Mouse (Mus musculus) hindbrain, embryonic 15.5 days (tissue): ENCODE data around the gene Tln2. TPM values are rescaled to one million over a fixed set of nuclear protein-coding genes. Genes with fewer than 3 reads are reported as not detected.

Experiments
- ATAC-seq: fragments of 200-750 bp; cut with Nextera tagmentation; 2 replicates; pipeline ENCODE4 v1.8.0; 2017; ENCODE audit warnings: low read depth, moderate number of reproducible peaks, moderate TSS enrichment; ENCODE audit not compliant: low FRiP score
- H3K27ac ChIP-seq: fragments of 300-500 bp; sonication (generic); replicated peaks from 2 replicates; pipeline ENCODE4 v1.5.1; 2015; ENCODE audit warnings: mild to moderate bottlenecking, inconsistent platforms
- H3K27me3 ChIP-seq: fragments of 300-500 bp; sonication (generic); 2 replicates; pipeline ENCODE4 v1.6.1; 2015; ENCODE audit warnings: control low read depth, inconsistent platforms
- H3K36me3 ChIP-seq: fragments of 300-500 bp; sonication (generic); 2 replicates; pipeline ENCODE4 v1.6.1; 2015; ENCODE audit warnings: control low read depth, inconsistent platforms
- H3K4me1 ChIP-seq: fragments of 300-500 bp; sonication (generic); replicated peaks from 2 replicates; pipeline ENCODE4 v1.6.1; 2015; ENCODE audit warnings: control low read depth, inconsistent platforms
- H3K4me2 ChIP-seq: fragments of 300-500 bp; sonication (generic); 2 replicates; pipeline ENCODE4 v1.6.1; 2015; ENCODE audit warnings: moderate library complexity, mild to moderate bottlenecking, inconsistent platforms
- H3K4me3 ChIP-seq: fragments of 300-500 bp; sonication (generic); 2 replicates; pipeline ENCODE4 v1.5.1; 2015; ENCODE audit warnings: mild to moderate bottlenecking, inconsistent platforms
- H3K9ac ChIP-seq: fragments of 300-500 bp; sonication (generic); 2 replicates; pipeline ENCODE4 v1.6.1; 2015; ENCODE audit warnings: inconsistent platforms
- H3K9me3 ChIP-seq: fragments of 300-500 bp; sonication (generic); 2 replicates; pipeline ENCODE4 v1.6.1; 2016; ENCODE audit warnings: control low read depth, inconsistent platforms
- WGBS: fragments of 180-500 bp; shearing (Covaris S2); methylation state at CpG from one replicate; pipeline ENCODE4 v1.1.7; 2015; 5-methylcytosine and 5-hydroxymethylcytosine counted together
- polyA plus RNA-seq: library from polyadenylated mRNA; unstranded; fragments of >200 nt; fragmentation: Nextera tagmentation; extraction: Ambion mirVana; gene quantifications from 2 replicates; pipeline ENCODE4 v1.2.1, GENCODE M21; 2015

Tln2 gene
- polyA plus RNA-seq, 1 experiment from 2014 or later: 32.6 TPM

DNA sequence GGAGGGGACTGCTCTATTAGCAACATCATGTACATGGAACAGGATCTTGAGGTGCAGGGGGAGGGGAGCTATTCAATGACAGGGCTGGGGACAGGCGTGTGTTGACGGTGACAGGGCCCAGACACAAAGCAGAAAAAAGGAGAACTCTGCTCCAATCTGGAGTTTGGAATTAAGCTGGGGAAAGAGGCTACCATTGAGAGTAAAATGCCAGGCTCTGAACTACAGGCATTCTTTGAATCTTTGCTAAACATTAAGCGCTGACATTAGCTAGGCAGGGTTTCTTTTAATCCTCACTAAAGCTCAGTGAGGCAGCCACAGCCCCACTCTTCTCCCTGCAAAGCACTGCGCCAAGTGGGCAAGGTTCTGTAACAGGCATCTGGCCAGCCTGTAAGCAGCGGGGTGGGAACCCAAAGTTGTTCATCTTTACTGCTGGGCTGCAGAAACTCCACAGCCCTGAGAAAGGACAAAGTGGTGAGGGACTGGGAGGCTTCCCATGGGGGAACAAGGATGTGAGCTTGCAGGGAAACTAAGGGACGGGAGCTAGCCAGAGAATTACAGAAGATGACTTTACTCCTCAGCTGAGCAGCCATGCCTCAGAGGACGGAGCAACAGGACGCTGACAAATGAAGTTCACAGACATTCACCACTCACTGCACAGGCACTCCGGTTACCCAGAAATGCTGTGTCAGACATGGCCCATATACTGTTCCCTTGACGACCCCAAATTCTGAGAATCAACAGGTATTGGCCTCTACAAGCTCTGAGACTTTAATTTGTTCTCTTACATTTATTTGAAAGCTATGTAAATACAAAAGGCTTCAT lies 124.0 kb downstream of the Tln2 start:
- no peak overlapping the region for H3K4me3 ChIP-seq
- no peaks in the 10 kb centered on the region for H3K36me3 ChIP-seq
- H3K27me3 ChIP-seq: no peaks in the 10 kb centered on the region
- H3K4me2 ChIP-seq: no peak overlapping the region
- peak overlapping the region; percentile 66 for H3K27ac ChIP-seq
- H3K9me3 ChIP-seq: no peaks in the 10 kb centered on the region
- no peak overlapping the region for H3K9ac ChIP-seq
- WGBS: 27% methylated on average over 10 of the region's 10 CpGs
- peak; percentile 63; the same call in 1 of the 2 replicates for ATAC-seq
- H3K4me1 ChIP-seq: peaks cover 25% of the 10 kb centered on the region

DNA sequence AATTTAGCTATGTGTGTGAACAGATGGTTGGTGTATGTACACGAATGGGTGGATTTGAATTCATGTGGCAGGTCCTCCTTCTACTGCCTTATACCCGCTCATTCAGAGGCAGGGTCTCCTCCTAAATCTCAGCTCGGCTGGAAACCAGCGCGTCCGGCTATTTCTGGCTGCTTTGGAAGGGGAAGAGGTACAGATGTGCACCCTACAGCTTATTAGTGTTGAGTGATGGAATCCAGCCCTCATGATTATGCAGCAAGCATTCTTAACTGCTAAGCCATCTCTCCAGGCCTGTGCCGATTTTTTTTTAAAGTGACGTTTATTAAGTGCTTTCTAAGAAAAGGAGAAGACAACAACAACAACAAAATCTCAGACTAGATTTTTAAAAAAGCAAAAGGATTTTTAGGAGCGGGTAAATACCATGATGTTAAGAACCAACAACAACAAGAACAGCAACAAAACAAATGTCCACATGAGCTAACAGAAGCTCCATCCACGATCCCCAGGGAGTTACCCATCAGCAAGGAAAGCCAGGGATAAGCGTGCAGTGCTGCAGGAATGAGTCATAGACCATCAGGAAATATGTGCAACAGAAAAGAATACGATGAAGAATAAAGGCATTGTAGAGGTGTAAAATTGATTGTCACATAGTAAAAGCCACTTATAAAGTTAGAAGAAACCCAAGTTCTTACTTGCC lies 130.2 kb downstream of the Tln2 start:
- no peaks in the 10 kb centered on the region for H3K27me3 ChIP-seq
- no peak overlapping the region for H3K4me2 ChIP-seq
- H3K4me1 ChIP-seq: peaks cover 27% of the 10 kb centered on the region; the same call in 1 of the 2 replicates
- WGBS: 66% methylated on average over 12 of the region's 12 CpGs
- no peaks in the 10 kb centered on the region for H3K36me3 ChIP-seq
- ATAC-seq: no peak
- no peak overlapping the region for H3K27ac ChIP-seq
- no peak overlapping the region for H3K4me3 ChIP-seq
- H3K9ac ChIP-seq: no peak overlapping the region
- no peaks in the 10 kb centered on the region for H3K9me3 ChIP-seq

DNA sequence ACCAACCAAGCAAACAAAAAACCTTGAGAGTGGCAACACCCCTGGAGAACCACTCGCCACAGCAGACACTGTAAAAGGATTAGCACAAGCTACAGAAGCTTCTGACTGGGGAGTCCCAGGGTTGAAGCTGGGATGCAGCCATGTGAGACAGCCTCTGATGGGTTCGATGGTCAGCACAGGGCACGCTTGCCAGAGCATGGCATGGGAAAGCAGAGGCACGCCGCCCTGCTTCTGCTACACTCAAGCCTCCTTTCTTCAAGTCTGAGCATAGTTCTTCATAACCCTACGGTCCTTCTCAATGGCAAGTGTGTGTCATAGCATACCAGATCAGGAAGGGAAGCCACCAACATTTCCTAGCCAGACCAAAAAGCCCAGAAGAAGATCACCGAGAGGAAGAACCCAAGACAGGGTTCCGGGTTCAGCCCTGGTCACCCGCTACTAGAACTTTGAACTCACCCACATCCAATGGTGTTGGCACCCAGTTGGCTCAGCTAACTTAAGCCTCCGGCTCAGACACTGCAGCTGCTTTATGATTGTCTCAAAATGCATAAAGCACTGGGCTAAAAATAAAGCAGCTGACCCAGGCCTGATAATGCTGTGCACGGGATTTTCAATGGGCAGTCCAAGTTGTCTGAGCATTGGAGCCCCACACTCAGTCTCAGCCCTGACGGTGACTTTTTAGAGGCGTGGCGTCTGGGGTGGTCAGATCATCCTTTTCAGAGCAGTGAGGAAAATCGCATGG lies 131.0 kb downstream of the Tln2 start:
- no peak for ATAC-seq
- Histone ChIP-seq H3K4me2 (no peak overlapping the region), H3K9ac (no peak overlapping the region), H3K4me3 (no peak overlapping the region), H3K9me3 (no peaks in the 10 kb centered on the region), H3K27ac (no peak overlapping the region), H3K36me3 (no peaks in the 10 kb centered on the region), H3K27me3 (no peaks in the 10 kb centered on the region), H3K4me1 (peaks cover 27% of the 10 kb centered on the region; the same call in 1 of the 2 replicates)
- 84% methylated on average over 15 of the region's 15 CpGs for WGBS

DNA sequence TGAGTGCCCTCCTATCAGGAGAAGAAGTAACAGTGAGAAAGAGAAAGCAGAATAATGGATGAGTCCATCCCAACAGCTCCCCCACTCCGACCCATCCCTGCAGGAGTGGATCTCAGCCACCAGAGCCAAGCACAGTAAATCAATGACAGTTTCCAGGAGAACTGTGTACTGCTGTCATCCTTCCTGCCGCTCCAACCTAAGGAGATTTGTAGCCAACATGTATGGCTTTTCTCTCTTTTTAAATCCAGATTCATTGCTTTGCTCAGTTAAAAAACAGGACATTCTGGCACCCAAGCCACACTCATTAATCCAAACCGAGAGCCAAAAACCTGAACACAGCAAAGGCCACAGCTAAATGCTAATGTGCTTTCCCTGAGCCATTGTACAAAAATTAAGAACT lies 133.2 kb downstream of the Tln2 start:
- Histone ChIP-seq H3K27me3 (no peaks in the 10 kb centered on the region), H3K4me2 (no peak overlapping the region), H3K9ac (no peak overlapping the region), H3K27ac (peak overlapping the region; percentile 51), H3K36me3 (no peaks in the 10 kb centered on the region), H3K9me3 (no peaks in the 10 kb centered on the region), H3K4me3 (no peak overlapping the region), H3K4me1 (peaks cover 21% of the 10 kb centered on the region; the same call in 1 of the 2 replicates)
- peak; percentile 72 for ATAC-seq
- WGBS: 41% methylated on average over 3 of the region's 3 CpGs

DNA sequence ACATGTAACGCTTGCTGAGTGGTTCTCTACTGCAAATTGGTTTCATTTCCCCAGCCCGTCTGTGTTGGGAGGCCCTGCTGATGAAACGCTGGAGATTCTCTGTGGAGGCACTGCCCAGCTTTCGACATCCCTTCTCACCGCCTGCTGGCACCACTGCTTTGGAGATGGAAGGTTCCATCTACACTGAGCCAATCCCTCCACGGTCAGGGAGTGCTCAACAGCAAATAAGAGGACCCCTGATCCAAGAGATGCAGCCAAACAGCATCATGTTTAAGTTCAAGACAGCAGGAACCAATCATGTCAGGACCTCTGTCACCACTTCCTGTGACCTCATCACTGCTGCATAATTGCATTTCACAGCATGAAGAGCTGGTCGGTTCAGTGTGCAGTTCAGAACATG lies 135.4 kb downstream of the Tln2 start:
- H3K27ac ChIP-seq: no peak overlapping the region
- H3K4me2 ChIP-seq: no peak overlapping the region
- no peaks in the 10 kb centered on the region for H3K27me3 ChIP-seq
- no peak overlapping the region for H3K9ac ChIP-seq
- ATAC-seq: no peak
- H3K4me1 ChIP-seq: peaks cover 15% of the 10 kb centered on the region; the same call in 1 of the 2 replicates
- 72% methylated on average over 7 of the region's 7 CpGs for WGBS
- H3K36me3 ChIP-seq: no peaks in the 10 kb centered on the region
- no peak overlapping the region for H3K4me3 ChIP-seq
- H3K9me3 ChIP-seq: no peaks in the 10 kb centered on the region

DNA sequence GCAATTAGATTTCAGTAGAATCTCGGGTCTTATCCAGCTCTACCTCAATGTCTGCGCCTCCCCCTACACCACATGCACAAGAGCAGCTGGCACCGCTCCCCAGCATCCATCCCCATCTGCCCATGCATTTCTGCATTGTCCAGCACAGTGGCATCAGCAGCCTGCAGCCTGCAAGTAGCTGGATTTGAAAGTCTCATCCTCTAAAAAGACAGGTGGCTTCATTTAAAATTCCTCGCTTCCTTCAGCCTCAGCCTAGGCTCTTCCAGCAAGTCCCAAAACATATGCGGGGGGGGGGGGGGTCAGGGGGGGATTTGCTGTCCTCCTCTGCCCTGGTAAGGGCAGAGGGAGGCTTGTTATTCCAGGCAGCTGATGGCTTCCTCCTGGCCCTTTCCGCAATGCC lies 141.4 kb downstream of the Tln2 start:
- peak; percentile 75 for ATAC-seq
- Histone ChIP-seq H3K9ac (no peak overlapping the region), H3K4me2 (no peak overlapping the region), H3K4me1 (peaks cover 14% of the 10 kb centered on the region), H3K27me3 (no peaks in the 10 kb centered on the region), H3K36me3 (no peaks in the 10 kb centered on the region), H3K4me3 (no peak overlapping the region), H3K27ac (peak overlapping the region; percentile 13; the same call in 1 of the 2 replicates), H3K9me3 (no peaks in the 10 kb centered on the region)
- WGBS: 48% methylated on average over 6 of the region's 6 CpGs

DNA sequence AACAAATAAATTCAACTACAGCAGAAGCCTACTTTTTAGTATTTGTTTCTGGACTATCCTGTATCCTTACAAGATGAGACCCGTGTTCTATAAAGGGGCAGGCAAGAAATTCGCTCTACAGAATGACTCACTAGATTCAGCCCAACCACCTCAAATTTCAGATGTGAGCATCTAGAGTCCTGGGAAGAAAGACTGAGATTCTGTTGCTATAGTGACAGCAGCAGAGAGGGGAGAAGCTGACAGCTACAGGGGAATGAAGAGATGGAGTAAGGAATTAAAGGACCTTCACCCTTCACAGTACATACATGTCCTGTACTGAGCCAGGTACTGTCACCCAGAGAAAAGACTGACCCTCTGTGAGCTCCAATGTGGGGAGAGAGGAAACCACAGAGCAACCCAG lies 148.8 kb downstream of the Tln2 start:
- 0 out of 2 replicates have a peak, but pooled peaks cover 3% of the 10 kb centered on the region for H3K4me1 ChIP-seq
- no peak overlapping the region for H3K9ac ChIP-seq
- H3K27ac ChIP-seq: no peak overlapping the region
- H3K4me3 ChIP-seq: no peak overlapping the region
- H3K9me3 ChIP-seq: no peaks in the 10 kb centered on the region
- no peak overlapping the region for H3K4me2 ChIP-seq
- H3K36me3 ChIP-seq: no peaks in the 10 kb centered on the region
- WGBS: 84% methylated on average over 2 of the region's 2 CpGs
- H3K27me3 ChIP-seq: no peaks in the 10 kb centered on the region
- ATAC-seq: no peak

DNA sequence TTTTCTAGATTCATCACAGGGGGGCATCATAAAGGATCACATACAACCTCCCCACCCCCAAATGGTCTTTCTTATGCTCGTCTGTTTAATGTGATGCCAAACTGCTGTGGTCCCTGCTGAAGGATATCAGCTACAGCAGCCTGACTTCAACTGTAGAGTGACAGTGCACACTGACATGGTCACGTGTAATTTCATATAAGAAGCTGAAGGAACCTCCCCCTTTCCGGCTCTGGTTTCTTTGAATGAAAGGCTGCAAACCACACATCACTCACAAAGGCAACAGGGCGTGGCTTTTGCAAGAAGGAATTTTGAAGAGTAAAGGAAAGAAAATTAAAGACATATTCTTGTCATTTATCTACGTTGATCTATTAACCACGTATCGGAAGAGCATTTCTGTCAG lies 154.8 kb downstream of the Tln2 start:
- Histone ChIP-seq H3K9me3 (no peaks in the 10 kb centered on the region), H3K4me3 (no peak overlapping the region), H3K4me2 (no peak overlapping the region), H3K9ac (no peak overlapping the region), H3K36me3 (no peaks in the 10 kb centered on the region), H3K27ac (no peak overlapping the region), H3K27me3 (no peaks in the 10 kb centered on the region), H3K4me1 (no peaks in the 10 kb centered on the region)
- ATAC-seq: no peak
- 82% methylated on average over 7 of the region's 7 CpGs for WGBS

DNA sequence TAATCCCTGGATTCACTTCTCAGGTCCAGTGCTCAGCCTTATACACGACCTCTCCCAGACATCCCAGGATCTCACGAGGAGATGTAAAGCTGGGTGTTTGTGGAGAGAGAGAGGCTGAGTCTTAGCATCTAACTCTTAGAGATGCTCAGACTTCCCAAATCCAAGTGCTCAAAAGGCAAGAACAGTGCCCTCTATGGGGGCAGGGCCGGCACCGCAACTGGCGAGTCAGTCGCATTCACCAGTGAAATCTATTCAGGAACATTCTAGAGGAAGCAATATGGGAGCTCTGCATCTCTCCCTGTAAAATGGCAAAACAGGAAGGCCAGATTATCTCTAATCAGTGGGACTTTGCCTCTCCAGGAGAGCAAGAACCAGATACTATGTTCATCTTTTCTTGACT lies 159.9 kb downstream of the Tln2 start:
- no peak overlapping the region for H3K9ac ChIP-seq
- H3K4me1 ChIP-seq: no peaks in the 10 kb centered on the region
- H3K27ac ChIP-seq: no peak overlapping the region
- no peak overlapping the region for H3K4me2 ChIP-seq
- no peak for ATAC-seq
- no peak overlapping the region for H3K4me3 ChIP-seq
- no peaks in the 10 kb centered on the region for H3K36me3 ChIP-seq
- no peaks in the 10 kb centered on the region for H3K9me3 ChIP-seq
- 87% methylated on average over 6 of the region's 6 CpGs for WGBS
- no peaks in the 10 kb centered on the region for H3K27me3 ChIP-seq

DNA sequence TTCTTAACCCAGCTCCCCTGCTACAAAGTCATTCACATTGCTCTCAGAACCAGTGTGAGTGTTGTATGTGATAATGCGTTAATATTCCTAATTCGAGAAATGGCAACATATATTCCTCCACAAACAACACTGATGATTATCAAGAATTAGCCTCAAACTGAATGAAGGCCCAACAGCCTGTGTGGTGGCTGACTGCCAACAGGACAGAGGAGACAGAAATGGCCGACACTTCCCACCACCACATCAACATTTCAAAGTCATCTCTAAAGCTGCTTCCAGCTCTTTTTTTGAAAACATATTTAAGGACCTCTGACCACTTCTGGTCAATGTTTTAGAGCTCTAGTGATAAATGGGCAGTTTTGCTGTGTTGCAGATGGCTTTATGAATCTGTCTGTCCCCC lies 161.7 kb downstream of the Tln2 start:
- H3K27me3 ChIP-seq: no peaks in the 10 kb centered on the region
- no peak overlapping the region for H3K9ac ChIP-seq
- H3K36me3 ChIP-seq: no peaks in the 10 kb centered on the region
- H3K4me1 ChIP-seq: no peaks in the 10 kb centered on the region
- no peak overlapping the region for H3K4me2 ChIP-seq
- ATAC-seq: no peak
- no peaks in the 10 kb centered on the region for H3K9me3 ChIP-seq
- H3K4me3 ChIP-seq: no peak overlapping the region
- no peak overlapping the region for H3K27ac ChIP-seq
- 93% methylated on average over 3 of the region's 3 CpGs for WGBS

DNA sequence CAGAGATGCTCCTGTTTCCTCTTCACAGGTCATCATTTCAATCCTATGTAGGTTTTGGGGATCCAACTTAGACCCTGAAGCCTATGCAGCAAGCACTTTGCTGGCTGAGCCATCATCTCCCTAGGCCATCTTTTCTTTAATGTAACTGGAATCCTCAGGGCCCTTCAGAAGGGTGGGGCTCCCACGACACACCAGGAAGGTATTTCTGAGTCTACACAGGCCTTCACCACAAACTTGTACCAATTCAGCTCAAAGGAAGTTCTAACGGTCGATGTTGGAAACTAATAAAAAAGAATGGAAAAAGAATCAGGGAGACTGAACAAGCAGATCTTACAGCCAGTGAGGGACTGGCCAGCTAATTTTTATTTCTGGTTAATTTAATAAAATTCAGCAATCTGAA lies 163.1 kb downstream of the Tln2 start:
- Histone ChIP-seq H3K9ac (no peak overlapping the region), H3K27me3 (no peaks in the 10 kb centered on the region), H3K27ac (no peak overlapping the region), H3K36me3 (no peaks in the 10 kb centered on the region), H3K4me3 (no peak overlapping the region), H3K4me1 (no peaks in the 10 kb centered on the region), H3K4me2 (no peak overlapping the region), H3K9me3 (no peaks in the 10 kb centered on the region)
- ATAC-seq: no peak
- WGBS: 92% methylated on average over 3 of the region's 3 CpGs
